Mouse (Mus musculus) brain, embryonic 14.5 days (tissue): Measurements from ENCODE around the gene Pum1.

Experiments used
- CTCF ChIP-seq: fragments of 200-500 bp; IDR thresholded peaks from 2 replicates; pipeline ENCODE4 v1.5.1; 2012; ENCODE audit warnings: inconsistent platforms, mild to moderate bottlenecking, moderate library complexity, borderline replicate concordance; ENCODE audit not compliant: insufficient read depth, insufficient read length; ENCODE audit errors: extremely low read depth
- POLR2A ChIP-seq: fragments of 200-500 bp; IDR thresholded peaks from 2 replicates; pipeline ENCODE4 v1.6.1; 2012; ENCODE audit warnings: mild to moderate bottlenecking, inconsistent platforms, borderline replicate concordance; ENCODE audit not compliant: poor library complexity, insufficient read depth, insufficient read length, severe bottlenecking; ENCODE audit errors: extremely low read depth

GRCm38 (mm10) chr4:130794771-130795170 lies 131.7 kb downstream of the Pum1 start:
- TF ChIP-seq CTCF (no peak), POLR2A (no peak)
